Mouse (Mus musculus): ENCODE measurements around the gene Sohlh1. TPM values are rescaled to one million over a fixed set of nuclear protein-coding genes. Genes with fewer than 3 reads are reported as not detected.
"Not testable (repeated sequence)": the region's sequence is repeated elsewhere in the genome, so short reads cannot be mapped to it uniquely, and the experiment has no call there.

The Sohlh1 gene
- total RNA-seq, 1 experiment from 2014 or later = not detected

- DNase-seq = peak; percentile 44
Observed at GRCm38 (mm10) chr2:25842161-25842560, 4.9 kb downstream of the Sohlh1 start.

- DNase-seq = peak; percentile 83
Observed at GRCm38 (mm10) chr2:25836291-25836690, 10.8 kb downstream of the Sohlh1 start.

- DNase-seq = no peak
Observed at GRCm38 (mm10) chr2:25830786-25831185, 16.3 kb downstream of the Sohlh1 start.

GRCm38 (mm10) chr2:25828344-25828947, 18.6 kb downstream of the Sohlh1 start:
- DNase-seq = no peak

- no peak for DNase-seq
Observed at GRCm38 (mm10) chr2:25824751-25825150, 22.3 kb downstream of the Sohlh1 start.

- peak; percentile 14 for DNase-seq
Observed at GRCm38 (mm10) chr2:25822806-25823205, 24.2 kb downstream of the Sohlh1 start, which contains the start of gene Lcn9. TSS of gene Lcn9 (plus strand) at chr2:25823153.

- DNase-seq = not testable (repeated sequence)
Observed at GRCm38 (mm10) chr2:25815748-25816147, 31.3 kb downstream of the Sohlh1 start, which contains the start of gene Glt6d1. TSS of gene Glt6d1 (minus strand) at chr2:25815848.

GRCm38 (mm10) chr2:25813364-25813763, 33.7 kb downstream of the Sohlh1 start:
- no peak for DNase-seq

GRCm38 (mm10) chr2:25811711-25812110, 35.3 kb downstream of the Sohlh1 start:
- no peak for DNase-seq

GRCm38 (mm10) chr2:25798065-25798464, 49.0 kb downstream of the Sohlh1 start:
- no peak for DNase-seq

- DNase-seq = no peak
Observed at GRCm38 (mm10) chr2:25797635-25798034, 49.4 kb downstream of the Sohlh1 start.

Other genes with a start within 250 kb of the Sohlh1 start
- 72.7 and 87.8 TPM in 2 replicates for gene Rabl6, start 238.7 kb downstream of the Sohlh1 start, total RNA-seq (2021)
- not detected in 2 replicates for gene Ccdc183, start 229.6 kb downstream of the Sohlh1 start, total RNA-seq (2021)
- 30.5 and 33.1 TPM in 2 replicates for gene Tmem141, start 225.2 kb downstream of the Sohlh1 start, total RNA-seq (2021)
- 7.0 and 9.7 TPM in 2 replicates for gene Fcna, start 219.2 kb downstream of the Sohlh1 start, total RNA-seq (2021)
- gene Lcn8, start 194.1 kb downstream of the Sohlh1 start, total RNA-seq (2021) = not detected in 2 replicates
- gene Lcn5, start 189.3 kb downstream of the Sohlh1 start, total RNA-seq (2021) = not detected in 2 replicates
- gene Lcn6, start 170.5 kb downstream of the Sohlh1 start, total RNA-seq (2021) = not detected in 2 replicates
- gene Lcn10, start 164.5 kb downstream of the Sohlh1 start, total RNA-seq (2021) = not detected in 2 replicates
- 4.7 and 4.8 TPM in 2 replicates for gene Obp2a, start 147.2 kb downstream of the Sohlh1 start, total RNA-seq (2021)
- gene Bmyc, start 140.5 kb downstream of the Sohlh1 start, total RNA-seq (2021) = 40.2 and 49.1 TPM in 2 replicates
- not detected in 2 replicates for gene Obp2b, start 110.2 kb downstream of the Sohlh1 start, total RNA-seq (2021)
- gene Lcn3, start 81.7 kb downstream of the Sohlh1 start, total RNA-seq (2021) = not detected in 2 replicates
- not detected in 2 replicates for gene Lcn11, start 70.2 kb downstream of the Sohlh1 start, total RNA-seq (2021)
- gene Gm13539, start 65.0 kb downstream of the Sohlh1 start, total RNA-seq (2021) = not detected in 2 replicates
- not detected in 2 replicates for gene Glt6d1, start 31.4 kb downstream of the Sohlh1 start, total RNA-seq (2021)
- not detected in 2 replicates for gene Lcn9, start 24.1 kb downstream of the Sohlh1 start, total RNA-seq (2021)
- gene Kcnt1, start 16.5 kb upstream of the Sohlh1 start, total RNA-seq (2021) = 4.9 and 6.4 TPM in 2 replicates
- 25.9 and 32.1 TPM in 2 replicates for gene Camsap1, start 136.0 kb upstream of the Sohlh1 start, total RNA-seq (2021)
- 53.0 and 58.0 TPM in 2 replicates for gene Ubac1, start 174.5 kb upstream of the Sohlh1 start, total RNA-seq (2021)

Measured in adrenal gland, postnatal 14 days (tissue).